Mouse (Mus musculus) thymus, adult 2 months (tissue): Measurements from ENCODE around the gene Lekr1.

ENCODE experiments used
- CTCF ChIP-seq: fragments of 200-500 bp; IDR thresholded peaks from 2 replicates; pipeline ENCODE4 v1.5.1; 2012; ENCODE audit warnings: mild to moderate bottlenecking, control low read depth, low read length, moderate library complexity, borderline replicate concordance; ENCODE audit not compliant: control insufficient read depth, poor library complexity, insufficient read depth; ENCODE audit errors: extremely low read depth
- POLR2A ChIP-seq: fragments of 200-500 bp; IDR thresholded peaks from 2 replicates; pipeline ENCODE4 v1.6.1; 2012; ENCODE audit warnings: mild to moderate bottlenecking, low read length, control low read depth, moderate library complexity; ENCODE audit not compliant: control insufficient read depth, poor library complexity, insufficient read depth; ENCODE audit errors: extremely low read depth

DNA sequence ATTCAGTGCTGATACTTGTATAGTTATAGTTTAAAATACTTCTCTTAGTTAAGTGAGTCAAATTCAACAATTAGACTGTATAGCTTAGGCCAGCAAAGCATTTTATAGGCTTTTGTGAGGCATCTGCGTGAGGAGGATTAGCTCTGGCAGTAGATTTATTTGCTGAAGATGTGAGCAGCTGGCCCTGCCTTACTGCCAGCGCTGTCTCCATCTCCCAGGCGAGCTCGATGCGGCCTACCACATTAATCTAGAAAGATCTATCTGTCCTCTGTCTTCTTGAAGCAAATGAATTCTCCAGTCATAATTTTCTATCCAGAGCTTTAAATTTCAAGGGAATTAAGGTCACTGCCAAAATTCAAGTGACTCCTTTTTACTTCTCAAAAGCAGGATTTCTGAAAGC, 170.4 kb downstream of the Lekr1 start:
- no peak for TF ChIP-seq CTCF
- TF ChIP-seq POLR2A, result no peak
